Mouse (Mus musculus): ENCODE measurements around the gene Ptges2. TPM values are rescaled to one million over a fixed set of nuclear protein-coding genes. Genes with fewer than 3 reads are reported as not detected.
A peak's percentile ranks its signal among the peaks of the same experiment; 100 is the strongest.

Gene Ptges2
- 13.8 and 21.5 TPM in 2 replicates for total RNA-seq (2014; fragmentation: Nextera tagmentation)
- total RNA-seq (2017): 11.5 and 12.4 TPM in 2 replicates
- polyA plus RNA-seq (2012): 6.8 and 7.0 TPM in 2 replicates

DNA sequence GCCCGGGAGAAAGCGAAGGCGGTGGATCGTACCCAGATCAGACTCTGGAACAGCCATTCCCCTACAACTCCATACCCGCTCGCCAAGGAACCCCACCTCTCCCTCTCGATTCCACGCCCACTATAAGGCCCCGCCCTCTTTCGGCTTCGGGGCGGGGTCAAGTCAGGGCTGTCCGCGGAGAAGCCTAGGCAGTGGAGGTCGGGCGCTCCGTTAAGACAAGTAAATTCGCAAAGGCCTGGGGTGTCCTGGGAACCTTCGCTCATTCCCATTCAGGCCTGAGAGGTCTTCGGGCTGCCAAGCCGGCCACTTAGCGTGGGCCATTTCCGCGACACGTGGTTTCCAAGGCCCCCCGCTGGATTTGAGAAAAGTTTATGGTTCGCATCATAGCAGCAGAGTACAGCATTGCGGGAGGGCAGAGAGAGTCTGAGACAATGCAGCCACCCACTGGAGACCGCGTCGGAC, at the start of gene Ptges2:
TSS of gene Ptges2 (plus strand) at position 413 of the 462 bp plus-strand sequence.
- peak; percentile 88 for DNase-seq (ENCODE audit: low spot score)
- Histone ChIP-seq H3K27me3 (ENCODE audit: insufficient read depth, low read length) (peaks cover 24% of the 10 kb centered on the region), H3K36me3 (replicated peaks) (peaks cover 31% of the 10 kb centered on the region), H3K4me3 (ENCODE audit: low read depth, low read length) (peak within 1 kb of the TSS; percentile 96), H3K4me1 (ENCODE audit: insufficient read depth, low read depth, low read length) (peaks cover 34% of the 10 kb centered on the region), H3K9me3 (replicated peaks) (0 out of 2 replicates have a peak, but pooled peaks cover 4% of the 10 kb centered on the region)
- no peak for TF ChIP-seq GATA2 (IDR thresholded peaks at IDR 0.05; ENCODE audit: borderline replicate concordance, low read depth, low read length)
- TF ChIP-seq GATA1 (IDR thresholded peaks at IDR 0.05; ENCODE audit: borderline replicate concordance, low read length): no peak
- TF ChIP-seq POLR2AphosphoS5 (IDR thresholded peaks at IDR 0.05; ENCODE audit: insufficient replicate concordance, low read depth, low read length): no peak
- TF ChIP-seq TAL1 (conservative IDR thresholded peaks at IDR 0.05; ENCODE audit: low read depth, low read length): no peak
- no peak for TF ChIP-seq CTCF (IDR thresholded peaks at IDR 0.05; ENCODE audit: low read depth, low read length)
- peak; percentile 76 for ATAC-seq (ENCODE audit: extremely low read depth, insufficient number of reproducible peaks, low FRiP score, poor library complexity, severe bottlenecking)

DNA sequence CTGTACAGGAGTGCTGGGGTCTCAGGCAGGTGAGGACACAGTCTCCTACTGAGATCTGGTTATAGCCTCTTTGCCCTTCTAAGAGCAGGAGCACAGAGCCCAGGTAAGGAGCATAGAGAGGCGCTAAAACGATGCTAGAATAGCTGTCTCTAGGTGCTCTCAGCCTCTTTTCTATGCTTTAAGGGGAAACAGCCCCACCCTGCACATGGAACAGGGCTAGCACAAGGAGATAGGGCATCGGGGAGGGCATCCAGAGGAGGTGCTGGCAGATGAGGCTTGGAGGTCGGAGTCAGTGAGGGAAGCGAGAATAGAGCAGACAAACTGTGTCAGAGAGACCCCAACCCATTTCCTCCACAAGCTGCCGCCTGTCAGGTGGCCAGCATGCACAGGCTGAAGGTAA, 48.7 kb upstream of the Ptges2 start:
- Histone ChIP-seq H3K4me1 (ENCODE audit: insufficient read depth, low read depth, low read length) (peaks cover 8% of the 10 kb centered on the region; the same call in 1 of the 2 replicates), H3K9me3 (replicated peaks) (no peaks in the 10 kb centered on the region), H3K27me3 (ENCODE audit: insufficient read depth, low read length) (peaks cover 83% of the 10 kb centered on the region), H3K4me3 (ENCODE audit: low read depth, low read length) (no peak overlapping the region), H3K36me3 (replicated peaks) (no peaks in the 10 kb centered on the region)
- TF ChIP-seq GATA2 (IDR thresholded peaks at IDR 0.05; ENCODE audit: borderline replicate concordance, low read depth, low read length) (no peak), CTCF (IDR thresholded peaks at IDR 0.05; ENCODE audit: low read depth, low read length) (no peak), TAL1 (conservative IDR thresholded peaks at IDR 0.05; ENCODE audit: low read depth, low read length) (no peak), GATA1 (IDR thresholded peaks at IDR 0.05; ENCODE audit: borderline replicate concordance, low read length) (no peak), POLR2AphosphoS5 (IDR thresholded peaks at IDR 0.05; ENCODE audit: insufficient replicate concordance, low read depth, low read length) (no peak)
- ATAC-seq (ENCODE audit: extremely low read depth, insufficient number of reproducible peaks, low FRiP score, poor library complexity, severe bottlenecking): no peak
- DNase-seq (ENCODE audit: low spot score): no peak

DNA sequence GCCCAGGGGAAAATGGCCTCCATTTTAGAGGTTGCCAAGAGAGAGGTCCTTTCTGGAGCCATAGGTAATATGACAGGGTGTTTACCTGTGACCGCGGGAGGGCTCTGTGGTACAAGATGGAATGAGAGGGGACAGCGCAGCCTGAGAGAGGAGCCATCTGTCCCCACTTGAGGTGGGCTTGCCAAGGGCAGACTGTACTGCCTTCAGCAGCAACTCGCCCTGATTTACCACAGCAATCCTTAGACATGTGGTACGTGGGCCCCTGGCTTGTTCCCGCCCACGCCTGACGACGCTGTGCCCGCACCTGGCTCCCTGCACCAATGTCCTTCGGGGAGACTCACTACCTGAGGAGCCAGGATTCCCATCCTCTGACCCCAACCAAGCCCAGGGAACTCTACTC, 47.4 kb upstream of the Ptges2 start:
- peaks cover 83% of the 10 kb centered on the region for H3K27me3 ChIP-seq (ENCODE audit: insufficient read depth, low read length)
- ATAC-seq (ENCODE audit: extremely low read depth, insufficient number of reproducible peaks, low FRiP score, poor library complexity, severe bottlenecking) (no peak), DNase-seq (ENCODE audit: low spot score) (no peak)
- H3K36me3 ChIP-seq (replicated peaks): no peaks in the 10 kb centered on the region
- H3K4me1 ChIP-seq (ENCODE audit: insufficient read depth, low read depth, low read length): peaks cover 19% of the 10 kb centered on the region
- H3K9me3 ChIP-seq (replicated peaks): no peaks in the 10 kb centered on the region
- H3K4me3 ChIP-seq (ENCODE audit: low read depth, low read length): no peak overlapping the region
- no peak for TF ChIP-seq POLR2AphosphoS5 (IDR thresholded peaks at IDR 0.05; ENCODE audit: insufficient replicate concordance, low read depth, low read length)
- no peak for TF ChIP-seq GATA2 (IDR thresholded peaks at IDR 0.05; ENCODE audit: borderline replicate concordance, low read depth, low read length)
- TF ChIP-seq TAL1 (conservative IDR thresholded peaks at IDR 0.05; ENCODE audit: low read depth, low read length): no peak
- TF ChIP-seq GATA1 (IDR thresholded peaks at IDR 0.05; ENCODE audit: borderline replicate concordance, low read length): no peak
- no peak for TF ChIP-seq CTCF (IDR thresholded peaks at IDR 0.05; ENCODE audit: low read depth, low read length)

DNA sequence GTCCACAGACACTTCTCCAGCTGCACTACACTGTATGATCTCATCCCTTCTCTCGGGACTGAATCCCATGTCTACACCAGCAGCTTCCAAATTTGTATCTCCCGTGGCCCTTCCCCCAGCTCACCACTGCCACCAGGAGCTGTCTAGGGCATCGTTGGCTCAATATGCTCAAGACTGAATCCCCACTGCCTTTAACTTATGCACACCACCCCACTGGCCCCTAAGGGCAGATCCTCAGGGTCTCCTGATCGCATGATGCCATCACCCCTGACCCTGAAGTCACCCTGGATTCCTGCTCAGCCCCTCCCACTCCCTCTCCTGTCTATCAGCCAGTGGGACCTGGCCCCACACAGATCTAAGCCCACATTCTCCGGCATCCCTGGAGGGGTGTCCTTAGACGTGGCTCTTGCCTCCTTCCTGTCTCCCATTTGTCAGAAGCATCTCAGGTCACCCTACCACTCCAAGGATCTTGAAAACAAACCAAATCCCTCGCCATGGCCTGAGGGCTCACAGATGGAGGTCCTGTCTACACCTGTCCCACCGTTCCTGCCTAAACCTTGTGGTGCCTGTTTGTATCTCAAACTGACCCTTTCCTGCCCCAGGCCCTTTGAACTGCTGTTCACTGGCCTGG, 46.0 kb upstream of the Ptges2 start:
- H3K9me3 ChIP-seq (replicated peaks): no peaks in the 10 kb centered on the region
- H3K36me3 ChIP-seq (replicated peaks): no peaks in the 10 kb centered on the region
- ATAC-seq (ENCODE audit: extremely low read depth, insufficient number of reproducible peaks, low FRiP score, poor library complexity, severe bottlenecking) (no peak), DNase-seq (ENCODE audit: low spot score) (no peak)
- peaks cover 71% of the 10 kb centered on the region for H3K27me3 ChIP-seq (ENCODE audit: insufficient read depth, low read length)
- H3K4me3 ChIP-seq (ENCODE audit: low read depth, low read length): no peak overlapping the region
- TF ChIP-seq TAL1 (conservative IDR thresholded peaks at IDR 0.05; ENCODE audit: low read depth, low read length) (no peak), POLR2AphosphoS5 (IDR thresholded peaks at IDR 0.05; ENCODE audit: insufficient replicate concordance, low read depth, low read length) (no peak), GATA1 (IDR thresholded peaks at IDR 0.05; ENCODE audit: borderline replicate concordance, low read length) (no peak), GATA2 (IDR thresholded peaks at IDR 0.05; ENCODE audit: borderline replicate concordance, low read depth, low read length) (no peak), CTCF (IDR thresholded peaks at IDR 0.05; ENCODE audit: low read depth, low read length) (no peak)
- peaks cover 29% of the 10 kb centered on the region for H3K4me1 ChIP-seq (ENCODE audit: insufficient read depth, low read depth, low read length)

DNA sequence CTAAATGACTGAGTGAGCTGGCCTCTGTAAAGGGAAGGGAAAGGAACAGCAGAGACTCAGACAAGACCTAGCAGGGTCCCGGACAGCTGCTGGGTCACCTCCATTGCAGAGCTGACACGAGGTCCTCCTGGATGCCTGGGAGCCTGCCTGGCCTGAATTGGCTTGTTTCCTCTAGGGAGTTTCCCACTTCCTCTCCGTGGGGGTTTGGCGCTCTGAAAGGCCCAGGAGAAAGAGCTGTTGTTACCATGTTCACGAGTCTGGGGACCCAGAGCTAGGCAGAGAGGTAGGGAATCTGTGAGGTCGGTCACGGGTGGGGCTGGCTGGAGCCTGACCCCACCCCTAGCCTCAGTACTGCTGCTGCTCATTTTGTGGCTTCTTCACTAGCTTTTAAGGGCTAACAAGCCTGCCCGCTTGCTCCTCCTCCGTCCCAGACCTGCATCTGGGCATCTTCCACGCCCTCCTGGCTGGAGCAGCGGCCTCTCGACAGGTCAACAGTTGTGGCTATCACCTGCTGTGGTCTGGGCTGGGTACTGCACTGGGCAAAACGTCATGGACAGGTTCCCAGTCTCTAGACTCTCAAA, 45.1 kb upstream of the Ptges2 start:
- TF ChIP-seq GATA2 (IDR thresholded peaks at IDR 0.05; ENCODE audit: borderline replicate concordance, low read depth, low read length) (no peak), POLR2AphosphoS5 (IDR thresholded peaks at IDR 0.05; ENCODE audit: insufficient replicate concordance, low read depth, low read length) (no peak), TAL1 (conservative IDR thresholded peaks at IDR 0.05; ENCODE audit: low read depth, low read length) (no peak), GATA1 (IDR thresholded peaks at IDR 0.05; ENCODE audit: borderline replicate concordance, low read length) (no peak), CTCF (IDR thresholded peaks at IDR 0.05; ENCODE audit: low read depth, low read length) (no peak)
- ATAC-seq (ENCODE audit: extremely low read depth, insufficient number of reproducible peaks, low FRiP score, poor library complexity, severe bottlenecking): no peak
- H3K27me3 ChIP-seq (ENCODE audit: insufficient read depth, low read length): peaks cover 66% of the 10 kb centered on the region
- H3K4me3 ChIP-seq (ENCODE audit: low read depth, low read length): no peak overlapping the region
- DNase-seq (ENCODE audit: low spot score): no peak
- no peaks in the 10 kb centered on the region for H3K36me3 ChIP-seq (replicated peaks)
- no peaks in the 10 kb centered on the region for H3K9me3 ChIP-seq (replicated peaks)
- H3K4me1 ChIP-seq (ENCODE audit: insufficient read depth, low read depth, low read length): peaks cover 29% of the 10 kb centered on the region

DNA sequence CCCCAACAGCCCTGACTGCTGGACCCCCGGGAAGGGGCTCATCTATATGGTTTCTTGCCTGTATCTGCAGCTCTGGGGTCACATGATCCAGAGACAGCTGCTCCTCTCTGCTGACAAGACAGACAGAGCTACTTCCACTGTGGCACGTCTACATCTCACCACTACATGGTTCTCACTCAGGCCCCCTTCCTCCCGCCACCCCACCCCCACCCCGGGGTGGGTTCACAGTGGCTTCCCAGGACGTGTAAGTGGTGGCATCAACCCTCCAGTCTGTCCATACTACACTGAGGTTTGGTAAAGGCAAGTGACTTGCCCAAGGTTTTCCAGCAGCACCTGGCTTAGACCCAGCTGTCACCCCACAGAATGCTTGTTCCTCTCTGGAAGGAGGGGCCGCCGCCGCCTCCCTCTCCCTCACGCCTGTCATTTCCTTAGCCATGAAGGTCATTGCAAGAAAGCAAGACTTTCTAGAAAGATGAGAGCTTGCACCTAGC, 44.2 kb upstream of the Ptges2 start:
- TF ChIP-seq GATA1 (IDR thresholded peaks at IDR 0.05; ENCODE audit: borderline replicate concordance, low read length): no peak
- TF ChIP-seq GATA2 (IDR thresholded peaks at IDR 0.05; ENCODE audit: borderline replicate concordance, low read depth, low read length): no peak
- no peak for TF ChIP-seq TAL1 (conservative IDR thresholded peaks at IDR 0.05; ENCODE audit: low read depth, low read length)
- TF ChIP-seq CTCF (IDR thresholded peaks at IDR 0.05; ENCODE audit: low read depth, low read length): no peak
- TF ChIP-seq POLR2AphosphoS5 (IDR thresholded peaks at IDR 0.05; ENCODE audit: insufficient replicate concordance, low read depth, low read length): no peak
- H3K4me1 ChIP-seq (ENCODE audit: insufficient read depth, low read depth, low read length): peaks cover 29% of the 10 kb centered on the region
- no peaks in the 10 kb centered on the region for H3K9me3 ChIP-seq (replicated peaks)
- peaks cover 73% of the 10 kb centered on the region for H3K27me3 ChIP-seq (ENCODE audit: insufficient read depth, low read length)
- ATAC-seq (ENCODE audit: extremely low read depth, insufficient number of reproducible peaks, low FRiP score, poor library complexity, severe bottlenecking) (no peak), DNase-seq (ENCODE audit: low spot score) (no peak)
- H3K36me3 ChIP-seq (replicated peaks): no peaks in the 10 kb centered on the region
- H3K4me3 ChIP-seq (ENCODE audit: low read depth, low read length): no peak overlapping the region
